Mouse (Mus musculus) CH12.LX (cell line): ENCODE measurements at regions not wholly inside any gene's neighbourhood (a gene's known extent, or its start where the extent isn't known, plus 50 kb on each side); places are given as distances from the start of the nearest gene placed in this dataset.

Source experiments
- DNase-seq: peaks from one replicate; pipeline ENCODE4 v3.0.0-alpha.2; 2013; ENCODE audit errors: extremely low read depth
- H3K27ac ChIP-seq: 2 replicates; pipeline ENCODE4 v1.5.1; 2012; ENCODE audit warnings: low read depth, mild to moderate bottlenecking, control low read depth, moderate library complexity; ENCODE audit not compliant: insufficient read depth
- H3K27me3 ChIP-seq: replicated peaks from 2 replicates; pipeline ENCODE3; 2012; ENCODE audit warnings: inconsistent platforms
- H3K36me3 ChIP-seq, 2 experiments: replicated peaks in 1 of 2; 2 replicates each; pipeline versions ENCODE3 to v1.6.1; 2012; ENCODE audit warnings: inconsistent platforms in 1 of 2, low read length in 1 of 2, mild to moderate bottlenecking in 1 of 2, mixed read lengths in 1 of 2, moderate library complexity in 1 of 2; ENCODE audit not compliant: control insufficient read depth in 1 of 2, insufficient read depth in 1 of 2
- H3K4me1 ChIP-seq, 2 experiments: 2 replicates each; pipeline ENCODE4 v1.6.1; 2012; ENCODE audit warnings: inconsistent platforms in 1 of 2, moderate library complexity in 1 of 2; ENCODE audit not compliant: insufficient read depth in 2 of 2, control insufficient read depth in 1 of 2
- H3K4me2 ChIP-seq: 2 replicates; pipeline ENCODE4 v1.6.1; 2012; ENCODE audit warnings: low read depth, mild to moderate bottlenecking, control low read depth; ENCODE audit not compliant: poor library complexity, insufficient read depth, severe bottlenecking
- H3K4me3 ChIP-seq, 3 experiments: fragments of 150-350 bp in 1 of 3; sonication (generic) in 1 of 3; replicated peaks in 1 of 3; 2 replicates each; pipeline versions ENCODE3 to v1.5.1; 2011 to 2012; ENCODE audit warnings: low read depth in 2 of 3, low read length in 2 of 3, mild to moderate bottlenecking in 2 of 3, moderate library complexity in 2 of 3, control low read depth in 1 of 3, improper control_type of control experiment in 1 of 3, inconsistent platforms in 1 of 3, mixed read lengths in 1 of 3; ENCODE audit not compliant: poor library complexity in 1 of 3
- H3K79me2 ChIP-seq: replicated peaks from 2 replicates; pipeline ENCODE4 v1.6.1; 2012; ENCODE audit warnings: mild to moderate bottlenecking, moderate library complexity; ENCODE audit not compliant: control insufficient read depth, poor library complexity, insufficient read depth, severe bottlenecking; ENCODE audit errors: extremely low read depth
- H3K9ac ChIP-seq: 2 replicates; pipeline ENCODE4 v1.6.1; 2012; ENCODE audit warnings: low read depth, mild to moderate bottlenecking, control low read depth, moderate library complexity; ENCODE audit not compliant: insufficient read depth
- H3K9me3 ChIP-seq: replicated peaks from 2 replicates; pipeline ENCODE3; 2012; ENCODE audit warnings: low read length, inconsistent platforms, mixed read lengths
- CHD1 ChIP-seq: IDR thresholded peaks from 2 replicates; pipeline ENCODE4 v1.6.1; 2012; ENCODE audit warnings: low read depth, low read length, improper control_type of control experiment, inconsistent platforms
- ELF1 ChIP-seq: IDR thresholded peaks from 2 replicates; pipeline ENCODE4 v1.6.1; 2014; ENCODE audit warnings: low read depth, mild to moderate bottlenecking, inconsistent platforms, low read length, improper control_type of control experiment
- EP300 ChIP-seq: IDR thresholded peaks from 2 replicates; pipeline ENCODE4 v1.6.1; 2011; ENCODE audit warnings: low read length, improper control_type of control experiment
- GABPA ChIP-seq: IDR thresholded peaks from 2 replicates; pipeline ENCODE4 v1.6.1; 2012; ENCODE audit warnings: low read depth, low read length, improper control_type of control experiment, inconsistent platforms; ENCODE audit not compliant: insufficient replicate concordance
- JUND ChIP-seq: conservative IDR thresholded peaks from 2 replicates; pipeline ENCODE4 v1.6.1; 2011; ENCODE audit warnings: low read depth, low read length, improper control_type of control experiment
- KAT2A ChIP-seq: IDR thresholded peaks from 2 replicates; pipeline ENCODE4 v1.6.1; 2012; ENCODE audit warnings: low read length, improper control_type of control experiment, inconsistent platforms; ENCODE audit not compliant: insufficient replicate concordance
- MAX ChIP-seq: IDR thresholded peaks from 2 replicates; pipeline ENCODE4 v1.6.1; 2011; ENCODE audit warnings: low read length, improper control_type of control experiment
- MXI1 ChIP-seq: IDR thresholded peaks from 2 replicates; pipeline ENCODE4 v1.6.1; 2011; ENCODE audit warnings: mild to moderate bottlenecking, low read depth, low read length, improper control_type of control experiment
- MYC ChIP-seq: IDR thresholded peaks from 2 replicates; pipeline ENCODE4 v1.6.1; 2011; ENCODE audit warnings: low read depth, mild to moderate bottlenecking, improper control_type of control experiment, low read length
- NELFE ChIP-seq: IDR thresholded peaks from 2 replicates; pipeline ENCODE4 v1.6.1; 2011; ENCODE audit warnings: low read depth, low read length, improper control_type of control experiment
- PAX5 ChIP-seq: IDR thresholded peaks from 2 replicates; pipeline ENCODE4 v1.6.1; 2012; ENCODE audit warnings: low read length, inconsistent platforms, mixed read lengths
- POLR2A ChIP-seq: IDR thresholded peaks from 2 replicates; pipeline ENCODE4 v1.6.1; 2011; ENCODE audit warnings: low read depth, mild to moderate bottlenecking, improper control_type of control experiment, low read length
- RCOR1 ChIP-seq: conservative IDR thresholded peaks from 2 replicates; pipeline ENCODE4 v1.6.1; 2012; ENCODE audit warnings: low read depth, mild to moderate bottlenecking, inconsistent platforms, low read length, improper control_type of control experiment
- SIN3A ChIP-seq: IDR thresholded peaks from 2 replicates; pipeline ENCODE4 v1.6.1; 2012; ENCODE audit warnings: low read length, improper control_type of control experiment, inconsistent platforms
- SMC3 ChIP-seq: IDR thresholded peaks from 2 replicates; pipeline ENCODE4 v1.6.1; 2011; ENCODE audit warnings: low read depth, low read length, improper control_type of control experiment
- TBP ChIP-seq: conservative IDR thresholded peaks from 2 replicates; pipeline ENCODE4 v1.6.1; 2011; ENCODE audit warnings: low read depth, low read length, improper control_type of control experiment
- TCF12 ChIP-seq: IDR thresholded peaks from 2 replicates; pipeline ENCODE4 v1.6.1; 2014; ENCODE audit warnings: low read depth, mild to moderate bottlenecking, inconsistent platforms, low read length, improper control_type of control experiment
- USF1 ChIP-seq: IDR thresholded peaks from 2 replicates; pipeline ENCODE4 v1.6.1; 2014; ENCODE audit warnings: low read depth, mild to moderate bottlenecking, inconsistent platforms, low read length, improper control_type of control experiment
- ZKSCAN1 ChIP-seq: IDR thresholded peaks from 2 replicates; pipeline ENCODE4 v1.6.1; 2012; ENCODE audit warnings: low read depth, inconsistent platforms, low read length, improper control_type of control experiment, borderline replicate concordance
- ZMIZ1 ChIP-seq: IDR thresholded peaks from 2 replicates; pipeline ENCODE4 v1.6.1; 2012; ENCODE audit warnings: low read depth, mild to moderate bottlenecking, inconsistent platforms, low read length, improper control_type of control experiment
- ZNF384 ChIP-seq: IDR thresholded peaks from 2 replicates; pipeline ENCODE4 v1.6.1; 2012; ENCODE audit warnings: low read depth, low read length, improper control_type of control experiment, inconsistent platforms
- dilution Hi-C: fragments of 300-500 bp; cut with MboI; formaldehyde crosslinking; loops from 2 replicates; pipeline ENCODE4 v1.14.3; 2020; ENCODE audit warnings: low sequenced_read_pairs; ENCODE audit not compliant: extremely low pct_unique_long_range_greater_than_20kb, extremely low pct_ligation_motif_present
- in situ Hi-C: fragments of 300-500 bp; cut with MboI; formaldehyde crosslinking; loops from 3 replicates; pipeline ENCODE4 v1.14.3; 2019; ENCODE audit warnings: low sequenced_read_pairs, low pct_ligation_motif_present, low pct_unique_long_range_greater_than_20kb, mixed read lengths

DNA sequence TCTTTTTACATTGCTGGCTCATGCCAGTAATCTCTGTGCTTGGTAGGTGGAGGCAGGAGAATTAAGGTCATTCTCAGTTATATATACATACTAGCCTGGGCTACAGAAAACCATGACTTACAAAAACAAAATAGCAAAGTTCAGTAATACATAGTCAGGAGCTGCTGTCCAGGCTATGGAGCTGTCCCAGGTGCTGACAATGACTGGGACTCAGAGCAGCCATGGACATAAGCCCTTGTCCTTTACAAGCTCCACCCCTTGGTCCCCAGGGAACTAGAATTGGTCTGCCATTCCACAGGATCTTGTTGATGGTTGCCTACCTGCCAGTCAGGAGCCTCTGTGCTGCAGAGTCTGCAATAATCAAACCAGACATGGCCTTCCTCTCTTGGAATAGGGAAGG, 102.8 kb downstream of the Gp2 start:
- H3K9ac ChIP-seq = no peak overlapping the region
- peak; percentile 3 for DNase-seq
- dilution Hi-C loops (no loop called here), in situ Hi-C loops (no loop called here)
- H3K4me3 ChIP-seq = no peak overlapping the region
- H3K27ac ChIP-seq = no peak overlapping the region
- H3K36me3 ChIP-seq = no peaks in the 10 kb centered on the region
- TF ChIP-seq MAX (no peak), SMC3 (no peak), MYC (no peak), JUND (no peak), MXI1 (no peak), KAT2A (no peak), ZKSCAN1 (no peak)
- no peaks in the 10 kb centered on the region for H3K4me1 ChIP-seq
- H3K9me3 ChIP-seq = no peaks in the 10 kb centered on the region
- peaks cover 75% of the 10 kb centered on the region for H3K27me3 ChIP-seq
- no peak overlapping the region for H3K4me2 ChIP-seq
- H3K79me2 ChIP-seq = no peaks in the 10 kb centered on the region

DNA sequence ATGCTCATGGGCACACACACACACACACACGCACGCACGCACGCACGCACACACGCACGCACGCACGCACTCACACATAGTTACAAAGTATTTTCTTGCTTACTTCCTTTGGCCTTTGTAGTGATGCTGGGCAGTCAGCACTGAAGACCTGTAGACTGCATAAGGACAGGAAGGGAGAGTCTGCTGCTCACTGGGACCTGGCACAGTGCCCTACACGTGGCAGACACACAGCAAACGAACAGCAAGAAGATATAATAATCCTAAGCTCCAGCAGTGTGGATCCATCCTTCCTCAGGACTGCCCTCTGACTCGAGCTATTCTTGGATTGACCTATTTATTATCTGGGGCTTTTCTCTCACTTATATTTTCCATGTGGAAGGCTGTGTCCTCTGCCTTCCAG, 106.5 kb downstream of the Gp2 start:
- H3K79me2 ChIP-seq = no peaks in the 10 kb centered on the region
- H3K4me2 ChIP-seq = no peak overlapping the region
- dilution Hi-C loops = no loop called here
- DNase-seq = no peak
- H3K4me1 ChIP-seq = no peaks in the 10 kb centered on the region
- H3K27me3 ChIP-seq = peaks cover 78% of the 10 kb centered on the region
- no peak overlapping the region for H3K27ac ChIP-seq
- no peak overlapping the region for H3K4me3 ChIP-seq
- H3K9ac ChIP-seq = no peak overlapping the region
- TF ChIP-seq POLR2A (no peak), MAX (no peak)
- in situ Hi-C loops = no loop called here
- H3K36me3 ChIP-seq = no peaks in the 10 kb centered on the region
- no peaks in the 10 kb centered on the region for H3K9me3 ChIP-seq

DNA sequence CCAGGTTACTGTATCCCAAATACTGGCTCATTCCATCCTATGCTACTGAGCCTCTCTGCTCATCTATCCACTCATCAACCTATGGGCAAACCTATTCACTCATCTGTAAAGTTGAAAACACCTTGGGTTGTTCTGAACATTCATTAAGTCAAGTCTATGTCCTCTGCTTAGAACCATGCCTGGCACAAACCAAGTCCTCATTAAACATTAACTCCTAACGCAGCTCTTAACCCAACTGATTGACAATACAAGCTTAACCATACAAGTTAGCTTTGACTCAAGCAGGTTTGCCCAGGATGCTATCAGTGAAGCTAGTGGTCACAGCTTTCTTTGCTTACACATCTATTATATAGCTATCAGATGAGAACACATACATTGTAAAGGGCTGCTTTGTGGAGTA, 108.4 kb downstream of the Gp2 start:
- H3K27ac ChIP-seq = no peak overlapping the region
- TF ChIP-seq KAT2A (no peak), CHD1 (no peak), ZMIZ1 (no peak), NELFE (no peak), EP300 (no peak), GABPA (no peak), MAX (no peak), RCOR1 (no peak), USF1 (no peak), TBP (no peak), SIN3A (no peak), PAX5 (no peak), ELF1 (no peak), ZNF384 (no peak), TCF12 (no peak)
- in situ Hi-C loops = no loop called here
- H3K4me3 ChIP-seq = no peak overlapping the region
- no peaks in the 10 kb centered on the region for H3K36me3 ChIP-seq
- no peaks in the 10 kb centered on the region for H3K4me1 ChIP-seq
- H3K9me3 ChIP-seq = no peaks in the 10 kb centered on the region
- no peak overlapping the region for H3K4me2 ChIP-seq
- H3K9ac ChIP-seq = no peak overlapping the region
- dilution Hi-C loops = no loop called here
- peaks cover 86% of the 10 kb centered on the region for H3K27me3 ChIP-seq
- H3K79me2 ChIP-seq = no peaks in the 10 kb centered on the region
- DNase-seq = no peak
